Mouse (Mus musculus) CH12.LX (cell line): ENCODE measurements at regions not wholly inside any gene's neighbourhood (a gene's known extent, or its start where the extent isn't known, plus 50 kb on each side); places are given as distances from the start of the nearest gene placed in this dataset.

Experiments
- DNase-seq: peaks from one replicate; pipeline ENCODE4 v3.0.0-alpha.2; 2013; ENCODE audit errors: extremely low read depth
- H3K27ac ChIP-seq: 2 replicates; pipeline ENCODE4 v1.5.1; 2012; ENCODE audit warnings: low read depth, mild to moderate bottlenecking, control low read depth, moderate library complexity; ENCODE audit not compliant: insufficient read depth
- H3K27me3 ChIP-seq: replicated peaks from 2 replicates; pipeline ENCODE3; 2012; ENCODE audit warnings: inconsistent platforms
- H3K36me3 ChIP-seq, 2 experiments: replicated peaks in 1 of 2; 2 replicates each; pipeline versions ENCODE3 to v1.6.1; 2012; ENCODE audit warnings: inconsistent platforms in 1 of 2, low read length in 1 of 2, mild to moderate bottlenecking in 1 of 2, mixed read lengths in 1 of 2, moderate library complexity in 1 of 2; ENCODE audit not compliant: control insufficient read depth in 1 of 2, insufficient read depth in 1 of 2
- H3K4me1 ChIP-seq, 2 experiments: 2 replicates each; pipeline ENCODE4 v1.6.1; 2012; ENCODE audit warnings: inconsistent platforms in 1 of 2, moderate library complexity in 1 of 2; ENCODE audit not compliant: insufficient read depth in 2 of 2, control insufficient read depth in 1 of 2
- H3K4me2 ChIP-seq: 2 replicates; pipeline ENCODE4 v1.6.1; 2012; ENCODE audit warnings: low read depth, mild to moderate bottlenecking, control low read depth; ENCODE audit not compliant: poor library complexity, insufficient read depth, severe bottlenecking
- H3K4me3 ChIP-seq, 3 experiments: fragments of 150-350 bp in 1 of 3; sonication (generic) in 1 of 3; replicated peaks in 1 of 3; 2 replicates each; pipeline versions ENCODE3 to v1.5.1; 2011 to 2012; ENCODE audit warnings: low read depth in 2 of 3, low read length in 2 of 3, mild to moderate bottlenecking in 2 of 3, moderate library complexity in 2 of 3, control low read depth in 1 of 3, improper control_type of control experiment in 1 of 3, inconsistent platforms in 1 of 3, mixed read lengths in 1 of 3; ENCODE audit not compliant: poor library complexity in 1 of 3
- H3K79me2 ChIP-seq: replicated peaks from 2 replicates; pipeline ENCODE4 v1.6.1; 2012; ENCODE audit warnings: mild to moderate bottlenecking, moderate library complexity; ENCODE audit not compliant: control insufficient read depth, poor library complexity, insufficient read depth, severe bottlenecking; ENCODE audit errors: extremely low read depth
- H3K9ac ChIP-seq: 2 replicates; pipeline ENCODE4 v1.6.1; 2012; ENCODE audit warnings: low read depth, mild to moderate bottlenecking, control low read depth, moderate library complexity; ENCODE audit not compliant: insufficient read depth
- H3K9me3 ChIP-seq: replicated peaks from 2 replicates; pipeline ENCODE3; 2012; ENCODE audit warnings: low read length, inconsistent platforms, mixed read lengths
- BHLHE40 ChIP-seq: IDR thresholded peaks from 2 replicates; pipeline ENCODE4 v1.6.1; 2011; ENCODE audit warnings: mild to moderate bottlenecking, low read depth, low read length, improper control_type of control experiment
- CHD2 ChIP-seq: IDR thresholded peaks from 2 replicates; pipeline ENCODE4 v1.6.1; 2011; ENCODE audit warnings: low read length, improper control_type of control experiment
- EP300 ChIP-seq: IDR thresholded peaks from 2 replicates; pipeline ENCODE4 v1.6.1; 2011; ENCODE audit warnings: low read length, improper control_type of control experiment
- IRF4 ChIP-seq: IDR thresholded peaks from 2 replicates; pipeline ENCODE4 v1.6.1; 2014; ENCODE audit warnings: low read depth, mild to moderate bottlenecking, inconsistent platforms, low read length, improper control_type of control experiment
- JUN ChIP-seq: IDR thresholded peaks from 2 replicates; pipeline ENCODE4 v1.6.1; 2011; ENCODE audit warnings: low read depth, mild to moderate bottlenecking, low read length, improper control_type of control experiment, moderate library complexity; ENCODE audit not compliant: insufficient read depth
- MYC ChIP-seq: IDR thresholded peaks from 2 replicates; pipeline ENCODE4 v1.6.1; 2011; ENCODE audit warnings: low read depth, mild to moderate bottlenecking, improper control_type of control experiment, low read length
- PAX5 ChIP-seq: IDR thresholded peaks from 2 replicates; pipeline ENCODE4 v1.6.1; 2012; ENCODE audit warnings: low read length, inconsistent platforms, mixed read lengths
- SMC3 ChIP-seq: IDR thresholded peaks from 2 replicates; pipeline ENCODE4 v1.6.1; 2011; ENCODE audit warnings: low read depth, low read length, improper control_type of control experiment
- UBTF ChIP-seq: IDR thresholded peaks from 2 replicates; pipeline ENCODE4 v1.6.1; 2012; ENCODE audit warnings: low read depth, mild to moderate bottlenecking, inconsistent platforms, low read length, improper control_type of control experiment, moderate library complexity
- USF1 ChIP-seq: IDR thresholded peaks from 2 replicates; pipeline ENCODE4 v1.6.1; 2014; ENCODE audit warnings: low read depth, mild to moderate bottlenecking, inconsistent platforms, low read length, improper control_type of control experiment
- ZNF384 ChIP-seq: IDR thresholded peaks from 2 replicates; pipeline ENCODE4 v1.6.1; 2012; ENCODE audit warnings: low read depth, low read length, improper control_type of control experiment, inconsistent platforms
- dilution Hi-C: fragments of 300-500 bp; cut with MboI; formaldehyde crosslinking; loops from 2 replicates; pipeline ENCODE4 v1.14.3; 2020; ENCODE audit warnings: low sequenced_read_pairs; ENCODE audit not compliant: extremely low pct_unique_long_range_greater_than_20kb, extremely low pct_ligation_motif_present
- in situ Hi-C: fragments of 300-500 bp; cut with MboI; formaldehyde crosslinking; loops from 3 replicates; pipeline ENCODE4 v1.14.3; 2019; ENCODE audit warnings: low sequenced_read_pairs, low pct_ligation_motif_present, low pct_unique_long_range_greater_than_20kb, mixed read lengths

- Histone ChIP-seq H3K9ac (no peak overlapping the region), H3K27ac (no peak overlapping the region), H3K27me3 (no peaks in the 10 kb centered on the region), H3K4me3 (no peak overlapping the region), H3K4me2 (no peak overlapping the region), H3K36me3 (no peaks in the 10 kb centered on the region), H3K79me2 (no peaks in the 10 kb centered on the region), H3K4me1 (no peaks in the 10 kb centered on the region), H3K9me3 (no peaks in the 10 kb centered on the region)
- DNase-seq: peak; percentile 2
- TF ChIP-seq JUN (no peak), UBTF (no peak), CHD2 (no peak), SMC3 (no peak), ZNF384 (no peak), BHLHE40 (no peak), USF1 (no peak), IRF4 (no peak), PAX5 (no peak), EP300 (no peak), MYC (no peak)
- in situ Hi-C loops (no loop called here), dilution Hi-C loops (no loop called here)
Observed at GRCm38 (mm10) chrX:77219355-77219754, 291.5 kb upstream of the Tbl1x start.
